Mouse (Mus musculus): ENCODE measurements at regions not wholly inside any gene's neighbourhood (a gene's known extent, or its start where the extent isn't known, plus 50 kb on each side); places are given as distances from the start of the nearest gene placed in this dataset.
A peak's percentile ranks its signal among the peaks of the same experiment; 100 is the strongest.

DNA sequence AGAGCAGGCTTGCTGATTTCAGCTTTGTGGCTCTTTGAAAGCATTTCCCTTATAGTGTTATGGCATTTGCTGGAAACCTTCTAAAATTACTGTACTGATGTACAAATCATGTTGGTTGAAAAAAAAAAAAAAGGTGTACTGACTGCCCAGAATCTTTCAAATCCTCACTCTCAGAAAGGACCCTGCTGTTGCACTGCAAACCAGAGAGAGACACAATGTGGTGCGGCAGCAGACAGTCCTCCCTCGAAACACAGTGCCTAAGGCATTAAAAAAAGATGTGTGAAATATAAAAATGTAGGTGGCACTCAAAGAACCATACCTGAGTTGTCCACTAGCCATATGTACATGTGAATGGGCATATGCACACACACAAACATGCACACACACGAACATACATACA lies 128.3 kb downstream of the Actr3 start:
- DNase-seq (ENCODE audit: low spot score), result peak; percentile 3
- no peak overlapping the region for H3K4me2 ChIP-seq (ENCODE audit: low read depth, low read length)
- WGBS, result 76% methylated on average over 3 of the region's 3 CpGs
- H3K27ac ChIP-seq, result no peak overlapping the region
- H3K4me1 ChIP-seq (ENCODE audit: insufficient read depth, low read length), result no peaks in the 10 kb centered on the region
- 0 out of 2 replicates have a peak, but pooled peaks cover 3% of the 10 kb centered on the region for H3K9me3 ChIP-seq (ENCODE audit: low read length)
- H3K4me3 ChIP-seq (ENCODE audit: low read length), result no peak overlapping the region
- ATAC-seq, result no peak
- no peak overlapping the region for H3K9ac ChIP-seq (replicated peaks; ENCODE audit: low read length)
- H3K36me3 ChIP-seq (ENCODE audit: insufficient read depth, low read length), result no peaks in the 10 kb centered on the region
- no peaks in the 10 kb centered on the region for H3K27me3 ChIP-seq (ENCODE audit: insufficient read depth, low read length)
- TF ChIP-seq CTCF (IDR thresholded peaks at IDR 0.05; ENCODE audit: low read depth), result no peak

DNA sequence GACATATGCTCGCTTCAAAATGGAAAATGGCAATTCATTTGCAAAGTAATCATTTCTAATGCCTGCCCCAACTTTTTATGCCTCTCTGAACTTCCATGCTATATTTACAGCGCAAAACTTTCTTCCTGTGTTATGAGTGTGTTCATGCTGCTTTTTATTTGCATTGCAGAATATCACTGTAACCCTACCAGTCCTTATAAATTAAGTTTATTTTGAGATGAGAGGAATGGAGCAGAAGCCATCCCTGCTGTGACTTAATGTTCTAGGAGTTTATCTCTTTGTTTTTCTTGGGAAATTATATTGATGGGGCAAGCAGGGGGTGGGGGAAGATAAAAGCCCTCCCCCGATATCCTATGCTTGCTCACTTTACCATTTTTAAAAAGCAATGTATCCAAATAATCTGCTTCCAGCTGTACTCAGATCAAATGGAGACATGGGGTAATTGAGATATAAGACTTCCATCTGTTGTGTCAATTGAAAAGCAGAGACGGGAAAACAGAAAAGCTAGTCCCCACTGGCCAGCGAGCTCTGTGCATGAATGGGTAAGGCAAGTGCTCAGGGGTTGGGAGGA lies 136.9 kb downstream of the Actr3 start:
- Histone ChIP-seq H3K27me3 (ENCODE audit: insufficient read depth, low read length) (no peaks in the 10 kb centered on the region), H3K4me3 (ENCODE audit: low read length) (no peak overlapping the region), H3K9me3 (ENCODE audit: low read length) (no peaks in the 10 kb centered on the region), H3K4me1 (ENCODE audit: insufficient read depth, low read length) (no peaks in the 10 kb centered on the region), H3K4me2 (ENCODE audit: low read depth, low read length) (no peak overlapping the region), H3K27ac (no peak overlapping the region), H3K9ac (replicated peaks; ENCODE audit: low read length) (no peak overlapping the region), H3K36me3 (ENCODE audit: insufficient read depth, low read length) (no peaks in the 10 kb centered on the region)
- no peak for ATAC-seq
- 73% methylated on average over 5 of the region's 5 CpGs for WGBS
- no peak for TF ChIP-seq CTCF (IDR thresholded peaks at IDR 0.05; ENCODE audit: low read depth)
- no peak for DNase-seq (ENCODE audit: low spot score)

DNA sequence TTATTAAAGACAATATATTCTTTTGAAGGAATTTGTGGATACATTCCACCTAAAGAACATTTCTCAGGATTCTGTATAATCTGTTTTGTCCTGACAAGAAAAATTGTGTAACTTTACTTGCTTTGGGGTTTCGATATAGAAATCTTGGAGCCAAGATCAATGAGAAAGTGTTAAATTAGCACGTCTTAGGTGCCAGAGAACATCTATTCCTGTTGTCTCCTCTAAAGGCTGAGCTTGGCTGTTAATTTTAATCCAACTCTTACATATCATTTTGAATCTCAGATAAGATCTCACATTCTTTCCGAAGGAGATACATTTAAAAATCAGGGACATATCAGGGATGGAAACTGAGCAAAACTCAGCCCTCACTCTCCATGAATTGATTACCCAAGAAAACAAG lies 139.9 kb downstream of the Actr3 start:
- ATAC-seq, result no peak
- no peak overlapping the region for H3K4me2 ChIP-seq (ENCODE audit: low read depth, low read length)
- no peaks in the 10 kb centered on the region for H3K4me1 ChIP-seq (ENCODE audit: insufficient read depth, low read length)
- H3K27me3 ChIP-seq (ENCODE audit: insufficient read depth, low read length), result no peaks in the 10 kb centered on the region
- WGBS, result 89% methylated on average over 3 of the region's 3 CpGs
- no peak overlapping the region for H3K9ac ChIP-seq (replicated peaks; ENCODE audit: low read length)
- H3K9me3 ChIP-seq (ENCODE audit: low read length), result no peaks in the 10 kb centered on the region
- H3K4me3 ChIP-seq (ENCODE audit: low read length), result no peak overlapping the region
- no peaks in the 10 kb centered on the region for H3K36me3 ChIP-seq (ENCODE audit: insufficient read depth, low read length)
- no peak for TF ChIP-seq CTCF (IDR thresholded peaks at IDR 0.05; ENCODE audit: low read depth)
- no peak overlapping the region for H3K27ac ChIP-seq
- no peak for DNase-seq (ENCODE audit: low spot score)

DNA sequence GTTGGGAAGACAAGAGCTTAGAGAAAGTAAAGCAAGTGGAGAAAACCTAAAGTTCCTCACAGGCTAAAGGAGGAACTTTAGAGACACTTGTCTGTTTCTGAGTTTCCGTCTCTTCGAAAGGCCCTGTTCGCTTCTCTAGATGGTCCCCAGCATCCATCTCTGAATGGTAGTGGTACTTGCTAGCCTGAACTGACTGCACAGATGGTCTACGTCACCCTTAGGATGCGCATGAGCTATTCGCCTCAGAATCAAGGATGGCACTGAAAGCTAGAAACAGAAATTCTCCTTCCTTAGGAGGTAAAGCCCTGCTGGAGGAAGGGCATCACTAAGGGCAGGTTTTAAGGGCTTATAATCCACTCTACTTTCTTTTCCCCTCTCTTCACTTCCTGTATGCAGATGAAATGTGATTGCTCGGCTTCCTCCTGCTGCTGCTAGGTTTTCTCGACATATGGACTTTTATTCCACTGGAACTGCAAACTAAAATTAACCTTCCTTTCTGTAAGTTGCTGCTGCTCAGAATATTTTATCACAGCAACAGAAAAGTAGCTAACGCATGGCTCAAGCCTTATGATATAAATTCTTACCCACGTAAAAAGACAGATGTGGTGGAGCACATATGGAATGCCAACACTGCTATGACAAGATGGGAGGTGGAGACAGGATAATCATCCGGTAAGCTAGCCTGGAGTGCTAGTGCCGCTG lies 145.1 kb downstream of the Actr3 start:
- no peaks in the 10 kb centered on the region for H3K9me3 ChIP-seq (ENCODE audit: low read length)
- H3K36me3 ChIP-seq (ENCODE audit: insufficient read depth, low read length), result no peaks in the 10 kb centered on the region
- no peak overlapping the region for H3K27ac ChIP-seq
- WGBS, result 92% methylated on average over 12 of the region's 12 CpGs
- DNase-seq (ENCODE audit: low spot score) (no peak), ATAC-seq (no peak)
- no peaks in the 10 kb centered on the region for H3K4me1 ChIP-seq (ENCODE audit: insufficient read depth, low read length)
- TF ChIP-seq CTCF (IDR thresholded peaks at IDR 0.05; ENCODE audit: low read depth), result no peak
- H3K4me3 ChIP-seq (ENCODE audit: low read length), result no peak overlapping the region
- no peaks in the 10 kb centered on the region for H3K27me3 ChIP-seq (ENCODE audit: insufficient read depth, low read length)
- H3K4me2 ChIP-seq (ENCODE audit: low read depth, low read length), result no peak overlapping the region
- H3K9ac ChIP-seq (replicated peaks; ENCODE audit: low read length), result no peak overlapping the region

DNA sequence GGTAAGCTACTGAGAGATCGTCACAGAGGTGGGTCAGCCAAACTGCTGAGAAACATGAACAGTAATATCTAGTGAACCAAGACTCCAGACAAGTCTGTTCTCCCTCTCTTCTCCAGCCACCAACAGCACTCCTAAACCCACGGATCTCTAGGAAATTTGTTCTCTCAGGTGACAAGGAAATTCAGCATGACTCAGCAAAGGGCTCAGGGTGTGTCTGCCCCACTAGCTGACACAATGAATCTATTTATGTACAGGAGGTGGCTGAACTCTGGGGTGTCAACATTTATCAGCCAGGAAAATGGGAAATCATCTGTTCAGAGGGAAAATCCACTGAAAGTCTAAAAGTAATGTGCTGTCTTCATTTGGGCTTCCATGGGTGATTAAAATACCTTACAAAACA lies 149.2 kb downstream of the Actr3 start:
- no peaks in the 10 kb centered on the region for H3K4me1 ChIP-seq (ENCODE audit: insufficient read depth, low read length)
- no peak for DNase-seq (ENCODE audit: low spot score)
- H3K4me2 ChIP-seq (ENCODE audit: low read depth, low read length), result no peak overlapping the region
- WGBS, result 70% methylated on average over 2 of the region's 2 CpGs
- H3K36me3 ChIP-seq (ENCODE audit: insufficient read depth, low read length), result no peaks in the 10 kb centered on the region
- H3K9me3 ChIP-seq (ENCODE audit: low read length), result no peaks in the 10 kb centered on the region
- no peak overlapping the region for H3K9ac ChIP-seq (replicated peaks; ENCODE audit: low read length)
- no peaks in the 10 kb centered on the region for H3K27me3 ChIP-seq (ENCODE audit: insufficient read depth, low read length)
- H3K27ac ChIP-seq, result no peak overlapping the region
- ATAC-seq, result no peak
- H3K4me3 ChIP-seq (ENCODE audit: low read length), result no peak overlapping the region
- TF ChIP-seq CTCF (IDR thresholded peaks at IDR 0.05; ENCODE audit: low read depth), result no peak

DNA sequence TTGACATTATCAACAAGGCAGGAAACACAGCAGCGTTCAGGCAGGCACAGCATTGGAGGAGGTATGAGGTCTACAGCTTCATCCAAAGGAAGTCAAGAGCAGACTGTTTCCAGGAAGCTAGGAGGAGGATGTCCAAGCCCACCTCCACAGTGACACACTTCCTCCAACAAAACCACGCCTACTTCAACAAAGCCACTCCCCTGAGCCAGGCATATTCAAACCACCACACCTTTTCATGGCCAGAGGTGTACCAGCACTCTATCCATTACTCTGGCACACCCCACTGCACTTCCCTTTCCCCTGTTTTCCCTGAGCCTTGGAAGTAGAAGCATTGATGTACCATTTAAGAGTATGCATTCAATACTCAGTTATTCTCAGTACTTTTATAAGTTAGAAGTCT lies 150.8 kb downstream of the Actr3 start:
- Histone ChIP-seq H3K9me3 (ENCODE audit: low read length) (no peaks in the 10 kb centered on the region), H3K4me3 (ENCODE audit: low read length) (no peak overlapping the region), H3K9ac (replicated peaks; ENCODE audit: low read length) (no peak overlapping the region), H3K27me3 (ENCODE audit: insufficient read depth, low read length) (no peaks in the 10 kb centered on the region), H3K4me2 (ENCODE audit: low read depth, low read length) (no peak overlapping the region), H3K36me3 (ENCODE audit: insufficient read depth, low read length) (no peaks in the 10 kb centered on the region), H3K27ac (no peak overlapping the region), H3K4me1 (ENCODE audit: insufficient read depth, low read length) (no peaks in the 10 kb centered on the region)
- TF ChIP-seq CTCF (IDR thresholded peaks at IDR 0.05; ENCODE audit: low read depth), result no peak
- ATAC-seq (no peak), DNase-seq (ENCODE audit: low spot score) (no peak)
- 91% methylated on average over 2 of the region's 2 CpGs for WGBS

DNA sequence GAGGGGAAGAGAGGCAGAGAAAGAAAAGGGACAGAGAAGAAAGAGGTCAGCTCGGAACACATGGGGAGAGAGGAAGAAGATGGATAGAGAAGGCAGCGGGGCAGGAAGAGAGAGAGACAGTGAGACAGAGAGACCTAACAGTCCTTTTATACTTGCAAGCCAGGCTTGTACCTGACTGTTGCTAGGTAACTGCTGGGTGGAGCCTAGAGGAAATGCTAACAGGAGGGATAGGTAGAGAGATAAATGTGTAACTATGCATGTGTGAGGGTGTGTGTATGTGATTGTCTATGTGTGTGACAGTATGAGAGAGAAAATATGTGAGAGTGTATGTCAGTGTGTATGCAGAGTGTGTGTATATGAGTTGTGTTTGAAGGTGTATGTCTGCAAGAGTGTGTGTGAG lies 161.8 kb downstream of the Actr3 start:
- 63% methylated on average over 2 of the region's 2 CpGs for WGBS
- H3K4me2 ChIP-seq (ENCODE audit: low read depth, low read length), result no peak overlapping the region
- ATAC-seq, result 0 out of 2 replicates have a peak, but pooled peaks have one; percentile 27
- TF ChIP-seq CTCF (IDR thresholded peaks at IDR 0.05; ENCODE audit: low read depth), result no peak
- H3K27me3 ChIP-seq (ENCODE audit: insufficient read depth, low read length), result no peaks in the 10 kb centered on the region
- H3K9me3 ChIP-seq (ENCODE audit: low read length), result no peaks in the 10 kb centered on the region
- no peak overlapping the region for H3K27ac ChIP-seq
- no peaks in the 10 kb centered on the region for H3K36me3 ChIP-seq (ENCODE audit: insufficient read depth, low read length)
- H3K9ac ChIP-seq (replicated peaks; ENCODE audit: low read length), result no peak overlapping the region
- H3K4me3 ChIP-seq (ENCODE audit: low read length), result no peak overlapping the region
- H3K4me1 ChIP-seq (ENCODE audit: insufficient read depth, low read length), result no peaks in the 10 kb centered on the region
- no peak for DNase-seq (ENCODE audit: low spot score)

All from hindbrain, postnatal 0 days (tissue).